Mouse (Mus musculus): Measurements from ENCODE around the gene Stk11. TPM values are rescaled to one million over a fixed set of nuclear protein-coding genes. Genes with fewer than 3 reads are reported as not detected.

Stk11 gene
- polyA plus RNA-seq, 1 experiment = 112 TPM

- 30% methylated on average over 1 of the region's 1 CpGs for WGBS
- peak overlapping the region; percentile 23 for H3K4me3 ChIP-seq (replicated peaks; ENCODE audit: insufficient read depth, low read depth, low read length)
- no peaks in the 10 kb centered on the region for H3K27me3 ChIP-seq (ENCODE audit: control insufficient read depth, insufficient read depth, low read length)
- no peak for DNase-seq
- TF ChIP-seq POLR2A (IDR thresholded peaks at IDR 0.05; ENCODE audit: borderline replicate concordance, insufficient read depth, low read length) = no peak
- no peak for TF ChIP-seq CTCF (IDR thresholded peaks at IDR 0.05; ENCODE audit: borderline replicate concordance, insufficient read depth, low read depth, low read length)
- peaks cover 16% of the 10 kb centered on the region for H3K4me1 ChIP-seq (ENCODE audit: control insufficient read depth, insufficient read depth, low read length)
- no peak overlapping the region for H3K27ac ChIP-seq (ENCODE audit: insufficient read depth, low read length)
Measured at GRCm38 (mm10) chr10:80169070-80169469, 53.5 kb downstream of the Stk11 start.

GRCm38 (mm10) chr10:80169651-80170050, 54.0 kb downstream of the Stk11 start:
- 89% methylated on average over 7 of the region's 7 CpGs for WGBS

GRCm38 (mm10) chr10:80170052-80170451, 54.4 kb downstream of the Stk11 start:
- Histone ChIP-seq H3K27ac (ENCODE audit: insufficient read depth, low read length) (no peak overlapping the region), H3K4me3 (replicated peaks; ENCODE audit: insufficient read depth, low read depth, low read length) (no peak overlapping the region), H3K27me3 (ENCODE audit: control insufficient read depth, insufficient read depth, low read length) (no peaks in the 10 kb centered on the region), H3K4me1 (ENCODE audit: control insufficient read depth, insufficient read depth, low read length) (peaks cover 13% of the 10 kb centered on the region)
- WGBS = 85% methylated on average over 16 of the region's 16 CpGs
- TF ChIP-seq POLR2A (IDR thresholded peaks at IDR 0.05; ENCODE audit: borderline replicate concordance, insufficient read depth, low read length) (no peak), CTCF (IDR thresholded peaks at IDR 0.05; ENCODE audit: borderline replicate concordance, insufficient read depth, low read depth, low read length) (no peak)
- DNase-seq = peak; percentile 36 to 37

More at GRCm38 (mm10) chr10:80169651-80170050, 54.0 kb downstream of the Stk11 start:
- TF ChIP-seq CTCF (IDR thresholded peaks at IDR 0.05; ENCODE audit: borderline replicate concordance, insufficient read depth, low read depth, low read length) = no peak
- TF ChIP-seq POLR2A (IDR thresholded peaks at IDR 0.05; ENCODE audit: borderline replicate concordance, insufficient read depth, low read length) = no peak
- Histone ChIP-seq H3K27me3 (ENCODE audit: control insufficient read depth, insufficient read depth, low read length) (no peaks in the 10 kb centered on the region), H3K4me1 (ENCODE audit: control insufficient read depth, insufficient read depth, low read length) (peaks cover 13% of the 10 kb centered on the region), H3K27ac (ENCODE audit: insufficient read depth, low read length) (no peak overlapping the region), H3K4me3 (replicated peaks; ENCODE audit: insufficient read depth, low read depth, low read length) (no peak overlapping the region)
- no peak for DNase-seq

- WGBS = 92% methylated on average over 19 of the region's 19 CpGs
- TF ChIP-seq POLR2A (IDR thresholded peaks at IDR 0.05; ENCODE audit: borderline replicate concordance, insufficient read depth, low read length) (no peak), CTCF (IDR thresholded peaks at IDR 0.05; ENCODE audit: borderline replicate concordance, insufficient read depth, low read depth, low read length) (no peak)
- DNase-seq = no peak
- Histone ChIP-seq H3K27ac (ENCODE audit: insufficient read depth, low read length) (no peak overlapping the region), H3K4me3 (replicated peaks; ENCODE audit: insufficient read depth, low read depth, low read length) (no peak overlapping the region), H3K27me3 (ENCODE audit: control insufficient read depth, insufficient read depth, low read length) (no peaks in the 10 kb centered on the region), H3K4me1 (ENCODE audit: control insufficient read depth, insufficient read depth, low read length) (peaks cover 12% of the 10 kb centered on the region)
Measured at GRCm38 (mm10) chr10:80170601-80171021, 55.0 kb downstream of the Stk11 start.

- TF ChIP-seq POLR2A (IDR thresholded peaks at IDR 0.05; ENCODE audit: borderline replicate concordance, insufficient read depth, low read length) = no peak
- TF ChIP-seq CTCF (IDR thresholded peaks at IDR 0.05; ENCODE audit: borderline replicate concordance, insufficient read depth, low read depth, low read length) = no peak
- Histone ChIP-seq H3K27ac (ENCODE audit: insufficient read depth, low read length) (no peak overlapping the region), H3K4me3 (replicated peaks; ENCODE audit: insufficient read depth, low read depth, low read length) (no peak overlapping the region), H3K27me3 (ENCODE audit: control insufficient read depth, insufficient read depth, low read length) (no peaks in the 10 kb centered on the region), H3K4me1 (ENCODE audit: control insufficient read depth, insufficient read depth, low read length) (peaks cover 7% of the 10 kb centered on the region)
- DNase-seq = peak in 1 of 2 experiments; percentile 30
- WGBS = 81% methylated on average over 15 of the region's 15 CpGs
Measured at GRCm38 (mm10) chr10:80171252-80171651, 55.6 kb downstream of the Stk11 start.

- no peak for TF ChIP-seq CTCF (IDR thresholded peaks at IDR 0.05; ENCODE audit: borderline replicate concordance, insufficient read depth, low read depth, low read length)
- no peak for TF ChIP-seq POLR2A (IDR thresholded peaks at IDR 0.05; ENCODE audit: borderline replicate concordance, insufficient read depth, low read length)
- peak; percentile 46 to 52 for DNase-seq
- Histone ChIP-seq H3K4me1 (ENCODE audit: control insufficient read depth, insufficient read depth, low read length) (peaks cover 7% of the 10 kb centered on the region), H3K4me3 (replicated peaks; ENCODE audit: insufficient read depth, low read depth, low read length) (no peak overlapping the region), H3K27ac (ENCODE audit: insufficient read depth, low read length) (peak overlapping the region; percentile 12; the same call in 1 of the 2 replicates), H3K27me3 (ENCODE audit: control insufficient read depth, insufficient read depth, low read length) (no peaks in the 10 kb centered on the region)
- 50% methylated on average over 45 of the region's 45 CpGs for WGBS
Measured at GRCm38 (mm10) chr10:80171760-80172526, 56.3 kb downstream of the Stk11 start.

- Histone ChIP-seq H3K4me3 (replicated peaks; ENCODE audit: insufficient read depth, low read depth, low read length) (peak within 1 kb of the TSS; percentile 65), H3K4me1 (ENCODE audit: control insufficient read depth, insufficient read depth, low read length) (peaks cover 7% of the 10 kb centered on the region), H3K27me3 (ENCODE audit: control insufficient read depth, insufficient read depth, low read length) (no peaks in the 10 kb centered on the region), H3K27ac (ENCODE audit: insufficient read depth, low read length) (peak within 1 kb of the TSS; percentile 45)
- TF ChIP-seq CTCF (IDR thresholded peaks at IDR 0.05; ENCODE audit: borderline replicate concordance, insufficient read depth, low read depth, low read length) (no peak), POLR2A (IDR thresholded peaks at IDR 0.05; ENCODE audit: borderline replicate concordance, insufficient read depth, low read length) (peak; percentile 60; the same call in 1 of the 2 replicates)
- WGBS = 10% methylated on average over 35 of the region's 35 CpGs
- peak; percentile 90 to 91 for DNase-seq
Measured at GRCm38 (mm10) chr10:80172527-80173292, 57.1 kb downstream of the Stk11 start, which contains the start of gene 1600002K03Rik. TSS of gene 1600002K03Rik (plus strand) at chr10:80172944.

Data from cerebellum, adult 2 months (tissue).